ENCODE assay signal across 8 mouse cellular contexts in genomic region chr16:55895651-55896095, GRCm38 (mm10). TPM values are rescaled to one million over a fixed set of nuclear protein-coding genes. Genes with fewer than 3 reads are reported as not detected.
A peak's percentile ranks its signal among the peaks of the same experiment; 100 is the strongest.
DNase-seq lines count a peak whose midpoint lies in the region; ATAC-seq and TF ChIP-seq lines count a peak whose summit lies in the region.

No protein-coding gene starts in this region.

- H3K9ac ChIP-seq in heart, postnatal 0 days (replicated peaks; ENCODE audit: low read depth, low read length), result peak overlapping the region; percentile 68
- peak overlapping the region; percentile 75 for H3K9ac ChIP-seq in liver, embryonic 16.5 days (ENCODE audit: low read depth, low read length)

- H3K9me3 ChIP-seq in heart, postnatal 0 days (replicated peaks; ENCODE audit: control insufficient read depth, low read length), result no peaks in the 10 kb centered on the region
- H3K9me3 ChIP-seq in liver, embryonic 16.5 days (replicated peaks; ENCODE audit: control insufficient read depth, low read length), result no peaks in the 10 kb centered on the region

- TF ChIP-seq EP300 in heart, postnatal 0 days (IDR thresholded peaks at IDR 0.05; ENCODE audit: low read depth), result no peak

- H3K27ac ChIP-seq in bone marrow macrophage, adult 2 months (ENCODE audit: insufficient read depth, low read depth, low read length), result no peak overlapping the region
- H3K27ac ChIP-seq in heart, postnatal 0 days (ENCODE audit: low read depth), result peak overlapping the region; percentile 60
- H3K27ac ChIP-seq in liver, embryonic 16.5 days (ENCODE audit: low read length), result peak overlapping the region; percentile 81

- 3% methylated on average over 9 of the region's 9 CpGs for WGBS in lung, adult 2 months
- 4% methylated on average over 9 of the region's 9 CpGs for WGBS in heart, postnatal 0 days
- WGBS in liver, embryonic 16.5 days (ENCODE audit: insufficient replicate concordance), result 4% methylated on average over 9 of the region's 9 CpGs

- ATAC-seq in heart, postnatal 0 days (ENCODE audit: insufficient read depth, low read depth), result no peak
- ATAC-seq in liver, embryonic 16.5 days (ENCODE audit: low read depth), result peak; percentile 20; the same call in 1 of the 2 replicates

- no peak for TF ChIP-seq POLR2A in lung, adult 2 months (IDR thresholded peaks at IDR 0.05; ENCODE audit: borderline replicate concordance, extremely low read depth, low read depth, low read length)
- no peak for TF ChIP-seq POLR2A in bone marrow macrophage, adult 2 months (IDR thresholded peaks at IDR 0.05; ENCODE audit: borderline replicate concordance, low read depth, low read length)

- peak overlapping the region; percentile 90 for H3K4me2 ChIP-seq in heart, postnatal 0 days (ENCODE audit: low read depth, low read length)
- H3K4me2 ChIP-seq in liver, embryonic 16.5 days (ENCODE audit: low read depth, low read length), result peak overlapping the region; percentile 99

- H3K27me3 ChIP-seq in heart, postnatal 0 days (ENCODE audit: control insufficient read depth, insufficient read depth, low read length), result no peaks in the 10 kb centered on the region
- no peaks in the 10 kb centered on the region for H3K27me3 ChIP-seq in liver, embryonic 16.5 days (ENCODE audit: control insufficient read depth, insufficient read depth, low read depth, low read length)

- no peaks in the 10 kb centered on the region for H3K36me3 ChIP-seq in heart, postnatal 0 days (replicated peaks; ENCODE audit: control insufficient read depth, insufficient read depth, low read length)
- no peaks in the 10 kb centered on the region for H3K36me3 ChIP-seq in liver, embryonic 16.5 days (ENCODE audit: control insufficient read depth, insufficient read depth)

- no peak for TF ChIP-seq CTCF in lung, adult 2 months (IDR thresholded peaks at IDR 0.05; ENCODE audit: insufficient read depth, low read length)
- no peak for TF ChIP-seq CTCF in bone marrow macrophage, adult 2 months (IDR thresholded peaks at IDR 0.05; ENCODE audit: low read depth, low read length)
- TF ChIP-seq CTCF in heart, postnatal 0 days (IDR thresholded peaks at IDR 0.05; ENCODE audit: low read depth), result no peak

- peak overlapping the region; percentile 80 for H3K4me3 ChIP-seq in lung, adult 2 months (replicated peaks; ENCODE audit: extremely low read depth, low read depth, low read length)
- H3K4me3 ChIP-seq in bone marrow macrophage, adult 2 months (ENCODE audit: insufficient read depth, low read length), result peak overlapping the region; percentile 92
- H3K4me3 ChIP-seq in heart, postnatal 0 days (ENCODE audit: low read depth, low read length), result peak overlapping the region; percentile 73
- H3K4me3 ChIP-seq in liver, embryonic 16.5 days (ENCODE audit: low read depth, low read length), result peak overlapping the region; percentile 86

- no peak for DNase-seq in lung, adult 2 months
- no peak for DNase-seq in lung, adult 18-20 months
- DNase-seq in heart, postnatal 0 days (ENCODE audit: low spot score), result peak; percentile 14
- DNase-seq in yolk sac, embryonic 10.5 days (ENCODE audit: low spot score), result no peak
- no peak for DNase-seq in thymus, postnatal 10 days (ENCODE audit: low spot score in 2 of 2)
- DNase-seq in gastrocnemius, postnatal 10 days, result no peak

- peaks cover 6% of the 10 kb centered on the region; the same call in 1 of the 2 replicates for H3K4me1 ChIP-seq in lung, adult 2 months (ENCODE audit: control insufficient read depth, insufficient read depth, low read length)
- peaks cover 34% of the 10 kb centered on the region for H3K4me1 ChIP-seq in bone marrow macrophage, adult 2 months (ENCODE audit: control insufficient read depth, insufficient read depth, low read length)
- H3K4me1 ChIP-seq in heart, postnatal 0 days (ENCODE audit: control insufficient read depth, insufficient read depth), result peaks cover 5% of the 10 kb centered on the region
- H3K4me1 ChIP-seq in liver, embryonic 16.5 days (ENCODE audit: control insufficient read depth, low read depth, low read length), result peaks cover 31% of the 10 kb centered on the region

RNA-seq across cellular contexts. Expression of gene Nxpe3, which starts 0.6 kb away (rescaled TPM):
- 1.8 and 2.9 TPM in 2 replicates for polyA plus RNA-seq in lung, adult 2 months (2012; rRNA removed)
- polyA plus RNA-seq in bone marrow macrophage, adult 2 months (2012; ENCODE audit: insufficient read depth, insufficient read length, missing spikeins), result 0.20 TPM in 2 replicates
- total RNA-seq in heart, postnatal 0 days (2014; rRNA removed; ENCODE audit: low replicate concordance), result 0.08 TPM in 1 of 2 replicates, not detected in the other
- 0.20 and 0.21 TPM in 2 replicates for polyA plus RNA-seq in heart, postnatal 0 days (2015; fragmentation: Nextera tagmentation; extraction: Ambion mirVana)
- polyA plus RNA-seq in liver, embryonic 16.5 days (2015; fragmentation: Nextera tagmentation; extraction: Ambion mirVana), result 0.60 and 0.64 TPM in 2 replicates
- under 1 TPM; 0.31 to 0.34 TPM for total RNA-seq in gastrocnemius, postnatal 10 days (2021)

RNA-seq across cellular contexts. Expression of gene Cep97, which starts 39.0 kb away (rescaled TPM):
- 0.55 and 1.6 TPM in 2 replicates for polyA plus RNA-seq in lung, adult 2 months (2012; rRNA removed)
- polyA plus RNA-seq in bone marrow macrophage, adult 2 months (2012; ENCODE audit: insufficient read depth, insufficient read length, missing spikeins), result 3.5 and 4.8 TPM in 2 replicates
- 5.0 TPM in 2 replicates for total RNA-seq in heart, postnatal 0 days (2014; rRNA removed; ENCODE audit: low replicate concordance)
- 3.1 and 4.9 TPM in 2 replicates for polyA plus RNA-seq in heart, postnatal 0 days (2015; fragmentation: Nextera tagmentation; extraction: Ambion mirVana)
- 3.5 and 3.7 TPM in 2 replicates for polyA plus RNA-seq in liver, embryonic 16.5 days (2015; fragmentation: Nextera tagmentation; extraction: Ambion mirVana)
- 1 to 10 TPM; 3.2 to 5.5 TPM for total RNA-seq in gastrocnemius, postnatal 10 days (2021)

RNA-seq across cellular contexts. Expression of gene Nfkbiz, which starts 57.0 kb away (rescaled TPM):
- 13.4 and 15.3 TPM in 2 replicates for polyA plus RNA-seq in lung, adult 2 months (2012; rRNA removed)
- polyA plus RNA-seq in bone marrow macrophage, adult 2 months (2012; ENCODE audit: insufficient read depth, insufficient read length, missing spikeins), result 60.3 and 61.0 TPM in 2 replicates
- 5.3 and 6.8 TPM in 2 replicates for total RNA-seq in heart, postnatal 0 days (2014; rRNA removed; ENCODE audit: low replicate concordance)
- 1.7 and 1.9 TPM in 2 replicates for polyA plus RNA-seq in heart, postnatal 0 days (2015; fragmentation: Nextera tagmentation; extraction: Ambion mirVana)
- polyA plus RNA-seq in liver, embryonic 16.5 days (2015; fragmentation: Nextera tagmentation; extraction: Ambion mirVana), result 2.2 and 2.3 TPM in 2 replicates
- 1 to 10 TPM; 1.8 to 2.8 TPM for total RNA-seq in gastrocnemius, postnatal 10 days (2021)
